Mouse (Mus musculus) ES-CJ7 (cell line): ENCODE measurements around the gene AY761184.
"Not testable (repeated sequence)": the region's sequence is repeated elsewhere in the genome, so short reads cannot be mapped to it uniquely, and the experiment has no call there.

Source experiments
- DNase-seq: peaks from one replicate; pipeline ENCODE4 v3.0.0; 2011; ENCODE audit warnings: low read depth, low spot score

AY761184 gene

DNA sequence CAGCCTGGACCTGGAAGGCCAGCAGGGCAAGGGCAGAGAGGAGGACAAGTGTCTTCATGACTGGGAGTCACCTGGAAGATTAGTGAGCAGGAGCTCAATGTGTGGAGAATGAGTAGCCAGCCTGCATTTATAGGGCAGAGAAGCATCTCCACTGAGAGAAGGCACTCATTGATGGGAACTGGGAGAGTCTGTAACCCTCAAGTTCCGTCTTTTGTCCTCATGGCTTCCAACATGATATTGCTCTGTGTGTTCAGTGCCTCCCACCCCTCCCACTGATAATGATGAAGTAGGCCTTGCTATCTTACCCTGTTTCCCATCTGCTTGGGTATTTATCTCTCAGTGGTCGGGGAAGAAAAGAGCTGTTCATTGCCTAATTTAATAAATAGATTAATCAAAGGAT, at the start of gene AY761184:
AY761184 (minus strand) TSS at position 101 of the 400 bp plus-strand sequence.
- not testable (repeated sequence) for DNase-seq

DNA sequence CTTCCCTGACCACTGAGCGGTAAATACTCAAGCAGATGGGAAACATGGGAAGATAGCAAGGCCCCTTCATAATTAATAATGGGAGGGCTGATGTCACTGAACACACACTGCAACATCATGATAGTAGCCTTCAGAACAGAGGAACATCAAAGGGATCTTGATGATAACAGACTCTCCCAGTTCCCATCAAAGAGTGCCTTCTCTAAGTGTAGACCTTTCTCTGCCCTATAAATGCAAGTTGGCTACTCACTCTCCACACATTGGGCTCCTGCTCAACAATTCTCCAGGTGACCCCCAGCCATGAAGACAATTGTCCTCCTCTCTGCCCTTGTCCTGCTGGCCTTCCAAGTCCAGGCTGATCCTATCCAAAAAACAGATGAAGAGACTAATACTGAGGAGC, 37.9 kb downstream of the AY761184 start, which contains the start of gene Defa34:
Defa34 (plus strand) TSS at position 301 of the 400 bp plus-strand sequence.
- not testable (repeated sequence) for DNase-seq

DNA sequence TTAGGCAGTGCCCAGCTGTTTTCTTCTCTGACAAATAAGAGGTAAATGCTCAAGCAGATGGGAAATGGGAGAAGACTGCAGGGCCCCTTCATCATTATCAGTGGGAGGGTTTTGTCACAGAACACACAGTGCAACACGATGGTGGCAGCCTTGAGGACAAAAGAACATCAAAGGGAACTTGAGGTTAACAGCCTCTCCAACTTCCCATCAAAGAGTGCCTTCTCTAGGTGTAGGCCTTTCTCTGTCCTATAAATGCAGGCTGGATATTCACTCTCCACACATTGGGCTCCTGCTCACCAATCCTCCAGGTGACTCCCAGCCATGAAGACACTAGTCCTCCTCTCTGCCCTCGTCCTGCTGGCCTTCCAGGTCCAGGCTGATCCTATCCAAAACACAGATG, 48.0 kb downstream of the AY761184 start, which contains the start of gene Defa17:
Defa17 (plus strand) TSS at position 301 of the 400 bp plus-strand sequence.
- DNase-seq: not testable (repeated sequence)
